16 mouse cellular contexts compared by ENCODE assay signal in genomic region chr7:90061701-90062100, GRCm38 (mm10).
DNase-seq lines count a peak whose midpoint lies in the region; ATAC-seq and TF ChIP-seq lines count a peak whose summit lies in the region.
"Had no signal": no experiment of that assay in that cellular context is flagged by ENCODE, and none has a peak within 500 bp of the region (broad histone marks: within the 10 kb centered on the region; RNA-seq: fewer than 3 reads in every experiment).

No protein-coding gene starts in this region.

- no peak for ATAC-seq in heart, embryonic 11.5 days (replicated peaks; ENCODE audit: insufficient number of reproducible peaks, low FRiP score, low TSS enrichment)
- ATAC-seq in intestine, embryonic 15.5 days = no peak
- ATAC-seq in stomach, embryonic 15.5 days (ENCODE audit: insufficient read depth, low FRiP score, low read depth) = no peak
- no peak for ATAC-seq in hindbrain, embryonic 14.5 days (ENCODE audit: low FRiP score)

- peaks cover 19% of the 10 kb centered on the region for H3K4me1 ChIP-seq in heart, embryonic 11.5 days (ENCODE audit: control insufficient read depth, insufficient read depth, low read length)
- peaks cover 23% of the 10 kb centered on the region for H3K4me1 ChIP-seq in liver, adult 2 months (ENCODE audit: control insufficient read depth, insufficient read depth, low read length)
- H3K4me1 ChIP-seq in intestine, embryonic 15.5 days (replicated peaks) = peaks cover 13% of the 10 kb centered on the region
- H3K4me1 ChIP-seq in stomach, embryonic 15.5 days = peaks cover 12% of the 10 kb centered on the region
- no peaks in the 10 kb centered on the region for H3K4me1 ChIP-seq in hindbrain, embryonic 14.5 days (replicated peaks; ENCODE audit: control insufficient read depth, insufficient read depth, low read length)
- H3K4me1 ChIP-seq: embryonic facial prominence, embryonic 12.5 days; hindbrain, embryonic 15.5 days had no signal

- DNase-seq in heart, postnatal 36 days = no peak
- peak; percentile 66 for DNase-seq in liver, adult 2 months (ENCODE audit: extremely low read depth, low read depth, low spot score)
- DNase-seq in liver = no peak
- no peak for DNase-seq in hindbrain, embryonic 14.5 days (ENCODE audit: low spot score)
- DNase-seq in right cerebral cortex, postnatal 10 days (ENCODE audit: low spot score in 2 of 2) = no peak
- DNase-seq: B cell, adult 2 months; cerebellum, adult 9-10 months; heart, adult 18-20 months; spleen, adult 18-20 months; thymus, adult 18-20 months had no signal

- H3K36me3 ChIP-seq in heart, embryonic 11.5 days (ENCODE audit: control insufficient read depth, insufficient read depth, low read length) = no peaks in the 10 kb centered on the region
- H3K36me3 ChIP-seq in liver, adult 2 months (ENCODE audit: control insufficient read depth, insufficient read depth, low read length) = no peaks in the 10 kb centered on the region
- H3K36me3 ChIP-seq in intestine, embryonic 15.5 days = no peaks in the 10 kb centered on the region
- H3K36me3 ChIP-seq in stomach, embryonic 15.5 days = no peaks in the 10 kb centered on the region
- H3K36me3 ChIP-seq in hindbrain, embryonic 14.5 days (replicated peaks; ENCODE audit: control insufficient read depth, insufficient read depth) = no peaks in the 10 kb centered on the region
- H3K36me3 ChIP-seq: embryonic facial prominence, embryonic 12.5 days; G1E; hindbrain, embryonic 15.5 days had no signal

- H3K27ac ChIP-seq in heart, embryonic 11.5 days (ENCODE audit: low read depth, low read length) = no peak overlapping the region
- peak overlapping the region; percentile 96 for H3K27ac ChIP-seq in liver, adult 2 months (replicated peaks; ENCODE audit: insufficient read depth, low read depth, low read length)
- H3K27ac ChIP-seq in intestine, embryonic 15.5 days = peak overlapping the region; percentile 44; the same call in 1 of the 2 replicates
- H3K27ac ChIP-seq in stomach, embryonic 15.5 days = peak overlapping the region; percentile 52
- H3K27ac ChIP-seq in hindbrain, embryonic 14.5 days = no peak overlapping the region
- H3K27ac ChIP-seq: embryonic facial prominence, embryonic 12.5 days; hindbrain, embryonic 15.5 days had no signal

- TF ChIP-seq POLR2A in liver, adult 2 months (IDR thresholded peaks at IDR 0.05; ENCODE audit: extremely low read depth, insufficient read depth, low read length) = no peak

- TF ChIP-seq CTCF in liver, adult 2 months (IDR thresholded peaks at IDR 0.05; ENCODE audit: low read depth, low read length) = no peak

- no peaks in the 10 kb centered on the region for H3K79me2 ChIP-seq in liver, adult 2 months (ENCODE audit: control insufficient read depth, insufficient read depth, low read length)

- no peak overlapping the region for H3K4me3 ChIP-seq in heart, embryonic 11.5 days (ENCODE audit: low read depth, low read length)
- H3K4me3 ChIP-seq in liver, adult 2 months (ENCODE audit: insufficient read depth, low read depth, low read length) = peak overlapping the region; percentile 49
- no peak overlapping the region for H3K4me3 ChIP-seq in intestine, embryonic 15.5 days (replicated peaks)
- H3K4me3 ChIP-seq in stomach, embryonic 15.5 days (replicated peaks) = no peak overlapping the region
- H3K4me3 ChIP-seq in hindbrain, embryonic 14.5 days (replicated peaks; ENCODE audit: low read length) = no peak overlapping the region
- H3K4me3 ChIP-seq: embryonic facial prominence, embryonic 12.5 days; hindbrain, embryonic 15.5 days had no signal

- intact Hi-C loops in heart, postnatal 36 days (cut with DNase I) = no loop called here

- no peak overlapping the region for H3K9ac ChIP-seq in heart, embryonic 11.5 days (ENCODE audit: low read depth, low read length)
- peak overlapping the region; percentile 37 for H3K9ac ChIP-seq in liver, adult 2 months (ENCODE audit: low read depth, low read length)
- no peak overlapping the region for H3K9ac ChIP-seq in intestine, embryonic 15.5 days
- no peak overlapping the region for H3K9ac ChIP-seq in stomach, embryonic 15.5 days
- no peak overlapping the region for H3K9ac ChIP-seq in hindbrain, embryonic 14.5 days
- H3K9ac ChIP-seq: embryonic facial prominence, embryonic 12.5 days; hindbrain, embryonic 15.5 days had no signal

- 0 out of 2 replicates have a peak overlapping the region, but pooled peaks have one; percentile 11 for H3K4me2 ChIP-seq in heart, embryonic 11.5 days
- no peak overlapping the region for H3K4me2 ChIP-seq in intestine, embryonic 15.5 days (replicated peaks)
- H3K4me2 ChIP-seq in stomach, embryonic 15.5 days = no peak overlapping the region
- H3K4me2 ChIP-seq in hindbrain, embryonic 14.5 days (replicated peaks) = no peak overlapping the region
- H3K4me2 ChIP-seq: embryonic facial prominence, embryonic 12.5 days; hindbrain, embryonic 15.5 days had no signal

- H3K9me3 ChIP-seq in heart, embryonic 11.5 days (replicated peaks; ENCODE audit: control insufficient read depth, low read length) = no peaks in the 10 kb centered on the region
- no peaks in the 10 kb centered on the region for H3K9me3 ChIP-seq in intestine, embryonic 15.5 days
- H3K9me3 ChIP-seq in stomach, embryonic 15.5 days = no peaks in the 10 kb centered on the region
- no peaks in the 10 kb centered on the region for H3K9me3 ChIP-seq in hindbrain, embryonic 14.5 days (ENCODE audit: control insufficient read depth, low read length)
- H3K9me3 ChIP-seq: embryonic facial prominence, embryonic 12.5 days; G1E; hindbrain, embryonic 15.5 days had no signal

- H3K27me3 ChIP-seq in heart, embryonic 11.5 days (ENCODE audit: control insufficient read depth, insufficient read depth, low read length) = no peaks in the 10 kb centered on the region
- H3K27me3 ChIP-seq in liver, adult 2 months (ENCODE audit: control insufficient read depth, insufficient read depth, low read length) = no peaks in the 10 kb centered on the region
- no peaks in the 10 kb centered on the region for H3K27me3 ChIP-seq in intestine, embryonic 15.5 days (replicated peaks)
- H3K27me3 ChIP-seq in stomach, embryonic 15.5 days (replicated peaks) = no peaks in the 10 kb centered on the region
- H3K27me3 ChIP-seq in hindbrain, embryonic 14.5 days (ENCODE audit: control insufficient read depth, insufficient read depth, low read length) = no peaks in the 10 kb centered on the region
- H3K27me3 ChIP-seq: embryonic facial prominence, embryonic 12.5 days; hindbrain, embryonic 15.5 days had no signal

- 67% methylated on average over 7 of the region's 7 CpGs for WGBS in heart, embryonic 11.5 days (ENCODE audit: insufficient replicate concordance)
- WGBS in liver, adult 2 months = 23% methylated on average over 7 of the region's 7 CpGs
- WGBS in intestine, embryonic 15.5 days = 50% methylated on average over 7 of the region's 7 CpGs
- 41% methylated on average over 7 of the region's 7 CpGs for WGBS in stomach, embryonic 15.5 days
- 87% methylated on average over 7 of the region's 7 CpGs for WGBS in hindbrain, embryonic 14.5 days

Comparison
In these comparisons a context has a peak if more than half of its experiments do, and no peak if none do; other contexts are left out.
1. H3K27ac ChIP-seq: peak in liver, adult 2 months (single experiment), intestine, embryonic 15.5 days (single experiment) and stomach, embryonic 15.5 days (single experiment); none in heart, embryonic 11.5 days (single experiment) and hindbrain, embryonic 14.5 days (single experiment).